Mouse (Mus musculus) erythroblast, embryonic 14.5 days (primary cell): Measurements from ENCODE around the gene Wbp1.

ENCODE experiments used
- GATA1 ChIP-seq: IDR thresholded peaks from 2 replicates; pipeline ENCODE4 v1.6.1; 2012; ENCODE audit warnings: low read length, inconsistent platforms, mixed read lengths
- TAL1 ChIP-seq: IDR thresholded peaks from 3 replicates; pipeline ENCODE4 v1.6.1; 2012; ENCODE audit warnings: low read length, inconsistent platforms, mixed read lengths

DNA sequence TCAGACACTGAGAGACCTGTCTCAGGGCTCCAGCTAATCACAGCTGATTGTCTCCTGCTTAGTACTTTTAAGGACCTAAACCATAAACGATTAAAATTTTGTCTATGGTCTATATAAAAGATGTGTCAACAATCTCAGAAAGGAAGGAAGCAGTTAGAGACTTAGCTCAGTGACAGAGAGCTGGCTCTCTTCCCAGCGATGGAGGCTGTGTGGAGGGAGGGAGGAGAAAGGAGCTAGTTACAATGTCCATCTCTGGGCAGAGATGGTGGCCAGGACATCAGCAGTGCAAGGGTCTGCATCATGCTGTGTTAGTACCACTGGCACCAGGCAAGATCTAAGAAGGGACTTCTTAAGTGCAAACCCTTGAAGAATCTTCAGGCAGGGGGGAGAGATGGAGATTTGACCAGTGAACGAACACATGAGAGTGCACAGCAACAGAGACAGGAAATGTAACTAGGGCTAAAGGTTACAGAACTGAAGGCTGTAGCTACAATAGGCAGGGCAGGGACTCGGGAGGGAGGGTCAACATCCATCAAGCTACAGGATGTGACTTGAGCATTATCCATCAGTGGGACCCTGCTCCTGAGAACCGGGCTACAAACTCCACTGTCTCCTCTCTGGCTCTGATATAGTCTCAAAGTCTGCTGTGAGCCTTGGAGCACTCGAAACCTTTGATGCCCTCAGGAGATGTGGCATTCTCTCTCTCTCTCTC is 28.8 kb downstream of the Wbp1 start:
- TF ChIP-seq TAL1 (no peak), GATA1 (no peak)
